Mouse (Mus musculus) thymus, adult 2 months (tissue): ENCODE measurements at regions not wholly inside any gene's neighbourhood (a gene's known extent, or its start where the extent isn't known, plus 50 kb on each side); places are given as distances from the start of the nearest gene placed in this dataset.

Source experiments
- CTCF ChIP-seq: fragments of 200-500 bp; IDR thresholded peaks from 2 replicates; pipeline ENCODE4 v1.5.1; 2012; ENCODE audit warnings: mild to moderate bottlenecking, control low read depth, low read length, moderate library complexity, borderline replicate concordance; ENCODE audit not compliant: control insufficient read depth, poor library complexity, insufficient read depth; ENCODE audit errors: extremely low read depth
- POLR2A ChIP-seq: fragments of 200-500 bp; IDR thresholded peaks from 2 replicates; pipeline ENCODE4 v1.6.1; 2012; ENCODE audit warnings: mild to moderate bottlenecking, low read length, control low read depth, moderate library complexity; ENCODE audit not compliant: control insufficient read depth, poor library complexity, insufficient read depth; ENCODE audit errors: extremely low read depth

DNA sequence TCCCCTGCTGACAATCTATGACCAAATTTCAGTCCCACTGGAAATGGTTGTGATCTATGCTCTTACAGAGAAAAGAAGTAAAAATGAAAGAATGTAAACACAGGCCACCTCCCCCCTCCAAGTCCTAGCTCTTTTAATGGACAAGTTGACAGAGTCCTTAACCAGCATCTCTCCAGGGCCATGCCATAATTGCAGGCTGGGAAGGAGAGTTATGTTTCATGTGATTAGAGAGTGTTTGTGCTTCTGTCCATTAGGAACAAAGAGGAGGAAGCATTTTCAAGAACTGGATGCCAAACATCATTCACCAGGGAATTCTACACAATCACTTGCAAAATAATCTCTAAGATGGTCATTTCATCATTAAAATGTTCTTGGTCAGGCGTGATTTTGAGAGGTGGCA lies 109.7 kb upstream of the Plxna2 start:
- TF ChIP-seq CTCF (no peak), POLR2A (no peak)
